Mouse (Mus musculus): Measurements from ENCODE around the gene Gemin2. TPM values are rescaled to one million over a fixed set of nuclear protein-coding genes. Genes with fewer than 3 reads are reported as not detected.
"Not testable (repeated sequence)": the region's sequence is repeated elsewhere in the genome, so short reads cannot be mapped to it uniquely, and the experiment has no call there.

Gemin2 gene
- polyA plus RNA-seq, 1 experiment from 2014 or later, result 31.5 TPM

GRCm38 (mm10) chr12:59032101-59032500, 18.9 kb downstream of the Gemin2 start:
- no peak overlapping the region for H3K9ac ChIP-seq
- H3K36me3 ChIP-seq, result peaks cover 4% of the 10 kb centered on the region
- H3K27ac ChIP-seq, result no peak overlapping the region
- no peak overlapping the region for H3K4me2 ChIP-seq
- no peaks in the 10 kb centered on the region for H3K4me1 ChIP-seq
- no peaks in the 10 kb centered on the region for H3K9me3 ChIP-seq
- 55% methylated on average over 5 of the region's 5 CpGs for WGBS
- no peaks in the 10 kb centered on the region for H3K27me3 ChIP-seq
- H3K4me3 ChIP-seq, result no peak overlapping the region
- ATAC-seq (ENCODE audit: borderline replicate concordance, extremely low read depth, low FRiP score, low TSS enrichment), result no peak

GRCm38 (mm10) chr12:59039162-59039970, 26.2 kb downstream of the Gemin2 start:
- H3K27ac ChIP-seq, result peak overlapping the region; percentile 83; the same call in 1 of the 2 replicates
- H3K9ac ChIP-seq, result no peak overlapping the region
- 64% methylated on average over 10 of the region's 10 CpGs for WGBS
- H3K36me3 ChIP-seq, result peaks cover 19% of the 10 kb centered on the region
- H3K4me1 ChIP-seq, result peaks cover 20% of the 10 kb centered on the region
- H3K9me3 ChIP-seq, result no peaks in the 10 kb centered on the region
- H3K4me3 ChIP-seq, result no peak overlapping the region
- H3K27me3 ChIP-seq, result no peaks in the 10 kb centered on the region
- ATAC-seq (ENCODE audit: borderline replicate concordance, extremely low read depth, low FRiP score, low TSS enrichment), result peak; percentile 43; the same call in 1 of the 2 replicates
- peak overlapping the region; percentile 20 for H3K4me2 ChIP-seq

DNA sequence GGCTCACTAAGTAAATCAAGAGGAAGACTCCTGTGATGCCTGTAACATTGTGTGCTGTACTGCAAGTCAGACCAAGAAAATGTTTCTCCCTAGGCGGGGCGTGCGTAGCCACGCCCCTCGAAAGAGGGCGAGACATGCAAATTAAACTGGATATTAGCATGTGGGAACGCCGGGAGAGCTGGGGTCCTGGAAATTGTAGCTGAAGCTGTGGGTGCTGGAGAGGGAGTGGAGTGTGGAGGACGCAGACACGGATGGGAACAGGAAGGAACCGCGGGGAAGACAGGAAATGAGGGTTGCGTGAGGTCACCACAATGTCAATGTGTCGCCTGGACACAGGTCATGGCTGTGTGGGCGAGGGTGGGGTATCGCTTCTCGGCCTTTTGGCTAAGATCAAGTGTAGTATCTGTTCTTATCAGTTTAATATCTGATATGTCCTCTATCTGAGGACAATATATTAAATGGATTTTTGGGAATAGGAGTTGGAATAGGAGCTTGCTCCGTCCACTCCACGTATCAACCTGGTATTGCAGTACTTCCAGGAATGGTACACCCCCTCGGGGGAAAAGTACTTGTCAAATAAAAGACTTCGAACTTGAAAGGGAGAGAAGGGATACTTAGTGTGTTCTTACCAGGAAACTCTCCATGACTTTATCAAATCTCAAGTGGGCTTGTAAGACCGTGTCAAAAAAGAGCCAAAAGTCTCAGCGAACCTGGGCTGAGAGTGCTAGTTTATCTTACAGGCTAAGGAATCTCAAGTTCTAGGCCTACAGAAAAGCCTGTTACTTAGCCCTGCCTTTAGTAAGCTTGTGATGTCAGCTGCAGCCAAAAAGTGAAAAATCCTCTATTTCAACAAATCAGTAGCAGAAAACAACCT, 27.0 kb downstream of the Gemin2 start:
- H3K27me3 ChIP-seq, result no peaks in the 10 kb centered on the region
- peak; percentile 90 for ATAC-seq (ENCODE audit: borderline replicate concordance, extremely low read depth, low FRiP score, low TSS enrichment)

DNA sequence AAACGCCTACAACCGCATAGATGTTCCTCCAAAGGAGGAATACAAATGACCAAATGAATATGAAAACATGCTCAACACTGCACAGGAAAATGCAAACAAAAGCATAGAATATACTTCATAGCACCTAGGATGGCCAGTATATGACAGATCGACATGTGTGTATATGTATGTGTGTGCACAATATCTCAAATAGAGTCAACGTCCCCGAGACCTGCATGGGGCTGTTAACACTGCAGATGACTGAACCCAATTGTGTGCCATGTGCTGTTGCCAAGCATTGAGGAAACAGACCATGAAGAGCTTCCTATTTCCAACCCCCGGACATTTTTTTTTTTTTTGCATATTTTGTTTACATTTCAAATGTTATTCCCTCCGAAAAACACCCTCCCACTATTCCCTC, 27.7 kb downstream of the Gemin2 start:
- ATAC-seq (ENCODE audit: borderline replicate concordance, extremely low read depth, low FRiP score, low TSS enrichment), result peak; percentile 29; the same call in 1 of the 2 replicates
- peak overlapping the region; percentile 83; the same call in 1 of the 2 replicates for H3K27ac ChIP-seq
- no peak overlapping the region for H3K9ac ChIP-seq

More for the DNA sequence above, 27.0 kb downstream of the Gemin2 start:
- Histone ChIP-seq H3K36me3 (peaks cover 28% of the 10 kb centered on the region), H3K4me1 (peaks cover 20% of the 10 kb centered on the region), H3K27ac (peak overlapping the region; percentile 83), H3K9me3 (no peaks in the 10 kb centered on the region), H3K4me3 (no peak overlapping the region), H3K4me2 (peak overlapping the region; percentile 20), H3K9ac (no peak overlapping the region)
- 7% methylated on average over 23 of the region's 23 CpGs for WGBS

GRCm38 (mm10) chr12:59052470-59052869, 39.3 kb downstream of the Gemin2 start:
- H3K36me3 ChIP-seq, result peaks cover 26% of the 10 kb centered on the region
- no peak overlapping the region for H3K27ac ChIP-seq
- H3K9ac ChIP-seq, result no peak overlapping the region
- H3K27me3 ChIP-seq, result no peaks in the 10 kb centered on the region
- no peaks in the 10 kb centered on the region for H3K9me3 ChIP-seq
- H3K4me3 ChIP-seq, result no peak overlapping the region
- 89% methylated on average over 3 of the region's 3 CpGs for WGBS
- no peak for ATAC-seq (ENCODE audit: borderline replicate concordance, extremely low read depth, low FRiP score, low TSS enrichment)
- H3K4me2 ChIP-seq, result no peak overlapping the region
- no peaks in the 10 kb centered on the region for H3K4me1 ChIP-seq

More for the DNA sequence above, 27.7 kb downstream of the Gemin2 start:
- Histone ChIP-seq H3K9me3 (no peaks in the 10 kb centered on the region), H3K4me3 (no peak overlapping the region), H3K4me2 (no peak overlapping the region), H3K27me3 (no peaks in the 10 kb centered on the region), H3K36me3 (peaks cover 33% of the 10 kb centered on the region), H3K4me1 (peaks cover 20% of the 10 kb centered on the region)
- 14% methylated on average over 7 of the region's 7 CpGs for WGBS

DNA sequence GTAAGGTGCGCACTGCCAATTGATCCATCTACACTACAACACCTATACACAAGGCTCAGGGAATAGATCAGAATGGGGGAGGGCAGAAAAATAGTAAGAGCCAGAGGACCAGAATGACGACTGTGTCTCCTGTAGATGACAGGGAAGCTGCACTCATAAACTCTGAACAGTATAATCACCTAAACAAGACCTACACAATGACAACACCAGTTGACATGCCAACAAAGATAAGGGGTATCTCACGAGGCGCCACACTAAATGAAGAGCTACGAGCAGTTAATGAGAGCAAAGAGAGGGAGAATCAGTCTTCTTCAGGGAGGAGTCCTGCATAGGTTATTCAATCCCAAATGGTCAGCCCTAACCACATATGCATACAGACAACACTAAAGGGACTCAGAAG, 40.0 kb downstream of the Gemin2 start:
- Histone ChIP-seq H3K4me2 (no peak overlapping the region), H3K9ac (no peak overlapping the region), H3K27ac (no peak overlapping the region), H3K4me3 (no peak overlapping the region), H3K36me3 (peaks cover 22% of the 10 kb centered on the region), H3K4me1 (no peaks in the 10 kb centered on the region), H3K27me3 (no peaks in the 10 kb centered on the region), H3K9me3 (no peaks in the 10 kb centered on the region)
- WGBS, result 84% methylated on average over 5 of the region's 5 CpGs
- no peak for ATAC-seq (ENCODE audit: borderline replicate concordance, extremely low read depth, low FRiP score, low TSS enrichment)

DNA sequence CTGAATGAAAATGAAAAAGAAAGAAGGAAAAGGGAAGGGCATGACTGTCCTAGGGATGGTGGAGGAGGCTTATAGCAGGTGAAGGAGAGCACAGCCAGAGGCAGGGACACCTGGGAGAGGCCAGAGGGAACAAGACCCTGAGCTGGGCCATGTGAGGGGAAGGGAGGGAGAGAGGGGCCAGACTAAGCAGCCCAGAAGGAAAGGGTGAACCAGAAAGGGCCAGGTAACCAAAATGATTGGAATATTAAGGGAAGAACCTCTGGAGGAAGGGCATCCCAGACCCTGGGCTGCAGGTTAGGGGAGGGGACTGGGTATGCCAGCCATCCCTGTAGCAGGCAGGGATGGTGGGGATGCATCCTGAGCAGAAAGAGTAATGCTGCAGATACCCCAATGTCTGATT, 40.8 kb downstream of the Gemin2 start:
- ATAC-seq (ENCODE audit: borderline replicate concordance, extremely low read depth, low FRiP score, low TSS enrichment), result no peak
- H3K4me1 ChIP-seq, result 0 out of 2 replicates have a peak, but pooled peaks cover under 1% of the 10 kb centered on the region
- no peak overlapping the region for H3K4me3 ChIP-seq
- no peaks in the 10 kb centered on the region for H3K9me3 ChIP-seq
- H3K9ac ChIP-seq, result no peak overlapping the region
- no peaks in the 10 kb centered on the region for H3K27me3 ChIP-seq
- no peak overlapping the region for H3K4me2 ChIP-seq
- peaks cover 23% of the 10 kb centered on the region for H3K36me3 ChIP-seq
- H3K27ac ChIP-seq, result no peak overlapping the region

DNA sequence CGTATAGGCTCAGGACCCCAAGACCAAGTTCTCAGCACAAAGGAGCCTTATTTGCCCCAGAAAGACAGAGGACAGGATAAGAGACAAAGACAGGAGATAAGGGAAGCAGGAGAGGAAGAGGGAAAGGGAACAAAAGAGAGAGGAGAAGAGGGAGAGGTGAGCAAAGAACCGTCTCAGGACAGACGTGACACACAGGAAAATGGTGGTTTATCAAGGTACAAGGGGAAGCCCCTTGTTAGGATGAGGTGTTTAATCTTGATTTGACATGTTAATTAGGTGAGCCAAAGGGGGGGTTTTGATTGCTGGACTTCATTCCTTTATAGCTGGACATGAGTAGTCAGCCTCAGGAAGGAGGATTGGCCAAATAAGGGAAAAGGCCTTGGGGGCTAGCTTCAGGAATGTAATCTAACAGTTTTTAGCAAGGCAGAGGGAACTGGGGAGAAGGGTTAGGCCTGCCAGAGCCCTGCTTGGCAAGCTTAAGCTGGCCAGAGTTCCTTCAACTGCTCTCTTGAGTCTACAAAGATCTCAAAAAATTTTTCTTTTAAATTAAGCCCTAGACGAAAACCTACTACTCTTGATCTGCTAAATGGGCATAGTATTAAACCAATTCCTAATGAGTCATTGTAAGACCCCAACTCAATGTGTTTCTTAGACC, 42.1 kb downstream of the Gemin2 start:
- ATAC-seq (ENCODE audit: borderline replicate concordance, extremely low read depth, low FRiP score, low TSS enrichment), result no peak
- Histone ChIP-seq H3K4me1 (peaks cover 12% of the 10 kb centered on the region), H3K9me3 (no peaks in the 10 kb centered on the region), H3K36me3 (peaks cover 23% of the 10 kb centered on the region), H3K4me3 (no peak overlapping the region), H3K27ac (no peak overlapping the region), H3K4me2 (no peak overlapping the region), H3K9ac (no peak overlapping the region), H3K27me3 (no peaks in the 10 kb centered on the region)
- 67% methylated on average over 4 of the region's 4 CpGs for WGBS

- H3K9me3 ChIP-seq, result no peaks in the 10 kb centered on the region
- H3K27me3 ChIP-seq, result no peaks in the 10 kb centered on the region
- no peak for ATAC-seq (ENCODE audit: borderline replicate concordance, extremely low read depth, low FRiP score, low TSS enrichment)
- H3K27ac ChIP-seq, result no peak overlapping the region
- no peak overlapping the region for H3K4me3 ChIP-seq
- WGBS, result 97% methylated on average over 11 of the region's 11 CpGs
- peaks cover 13% of the 10 kb centered on the region for H3K4me1 ChIP-seq
- H3K36me3 ChIP-seq, result peaks cover 23% of the 10 kb centered on the region
- H3K9ac ChIP-seq, result no peak overlapping the region
- no peak overlapping the region for H3K4me2 ChIP-seq
Observed at GRCm38 (mm10) chr12:59056222-59056621, 43.0 kb downstream of the Gemin2 start.

DNA sequence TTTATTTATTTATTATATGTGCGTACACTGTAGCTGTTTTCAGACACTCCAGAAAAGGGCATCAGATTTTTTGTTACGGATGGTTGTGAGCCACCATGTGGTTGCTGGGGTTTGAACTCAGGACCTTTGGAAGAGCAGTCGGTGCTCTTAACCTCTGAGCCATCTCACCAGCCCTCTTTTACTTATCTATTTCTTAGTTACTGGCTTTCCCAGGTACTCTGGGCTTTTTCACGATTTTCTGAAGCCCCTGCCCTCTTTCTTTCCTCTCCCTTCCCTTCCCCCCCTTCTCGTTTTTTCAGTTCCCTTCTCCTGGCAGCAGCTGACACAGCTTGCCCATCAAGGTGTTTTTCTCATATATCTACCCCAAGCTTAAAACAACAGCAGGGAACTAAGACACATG, 45.0 kb downstream of the Gemin2 start:
- H3K9me3 ChIP-seq; H3K9ac ChIP-seq; H3K27ac ChIP-seq; H3K4me3 ChIP-seq; H3K27me3 ChIP-seq; ATAC-seq (ENCODE audit: borderline replicate concordance, extremely low read depth, low FRiP score, low TSS enrichment); H3K4me2 ChIP-seq: not testable (repeated sequence)
- 82% methylated on average over 5 of the region's 5 CpGs for WGBS
- peaks cover 13% of the 10 kb centered on the region for H3K4me1 ChIP-seq
- peaks cover 23% of the 10 kb centered on the region for H3K36me3 ChIP-seq

GRCm38 (mm10) chr12:59060322-59060721, 47.1 kb downstream of the Gemin2 start:
- 44% methylated on average over 4 of the region's 4 CpGs for WGBS
- Histone ChIP-seq H3K36me3 (peaks cover 23% of the 10 kb centered on the region), H3K4me3 (peak overlapping the region; percentile 58), H3K27me3 (no peaks in the 10 kb centered on the region), H3K4me2 (peak overlapping the region; percentile 52), H3K9me3 (no peaks in the 10 kb centered on the region), H3K27ac (peak overlapping the region; percentile 87), H3K4me1 (peaks cover 13% of the 10 kb centered on the region), H3K9ac (peak overlapping the region; percentile 79)
- ATAC-seq (ENCODE audit: borderline replicate concordance, extremely low read depth, low FRiP score, low TSS enrichment), result no peak
